Mouse (Mus musculus) granulocyte monocyte progenitor cell, adult 5-6 weeks (primary cell): ENCODE measurements around the gene Ctps. TPM values are rescaled to one million over a fixed set of nuclear protein-coding genes. Genes with fewer than 3 reads are reported as not detected.

ENCODE experiments used
- total RNA-seq, 2 experiments: library from RNA; stranded (forward) in 1 of 2; stranded (reverse) in 1 of 2; fragments of 200-712, 200-1000 nt in 1 of 2; fragments of >200 nt in 1 of 2; fragmentation: Nextera tagmentation in 1 of 2; gene quantifications; 2 replicates each; pipeline ENCODE4 v1.2.3; 2014 to 2017

The Ctps gene
- total RNA-seq, 2 experiments from 2014 or later: 50.4 to 63.1 TPM

Other genes with a start within 250 kb of the Ctps start
- gene Scmh1, start 165.0 kb downstream of the Ctps start, total RNA-seq (2014; fragmentation: Nextera tagmentation): 58.8 and 61.4 TPM in 2 replicates
- 7.8 and 10.1 TPM in 2 replicates for gene Scmh1, start 165.0 kb downstream of the Ctps start, total RNA-seq (2017)
- not detected in 2 replicates for gene Slfnl1, start 38.0 kb downstream of the Ctps start, total RNA-seq (2014; fragmentation: Nextera tagmentation)
- gene Slfnl1, start 38.0 kb downstream of the Ctps start, total RNA-seq (2017): not detected in 2 replicates
- gene Gm8439, start 18.5 kb upstream of the Ctps start, total RNA-seq (2014; fragmentation: Nextera tagmentation): not detected in 2 replicates
- gene Gm8439, start 18.5 kb upstream of the Ctps start, total RNA-seq (2017): not detected in 2 replicates
- 4.4 TPM in 2 replicates for gene Cited4, start 96.3 kb upstream of the Ctps start, total RNA-seq (2014; fragmentation: Nextera tagmentation)
- 2.1 and 2.4 TPM in 2 replicates for gene Cited4, start 96.3 kb upstream of the Ctps start, total RNA-seq (2017)
- gene Kcnq4, start 178.3 kb upstream of the Ctps start, total RNA-seq (2014; fragmentation: Nextera tagmentation): 0.96 TPM in 1 of 2 replicates, not detected in the other
- not detected in 2 replicates for gene Kcnq4, start 178.3 kb upstream of the Ctps start, total RNA-seq (2017)